Mouse (Mus musculus): Measurements from ENCODE around the gene Serinc5.
"Not testable (repeated sequence)": the region's sequence is repeated elsewhere in the genome, so short reads cannot be mapped to it uniquely, and the experiment has no call there.

Gene Serinc5

DNA sequence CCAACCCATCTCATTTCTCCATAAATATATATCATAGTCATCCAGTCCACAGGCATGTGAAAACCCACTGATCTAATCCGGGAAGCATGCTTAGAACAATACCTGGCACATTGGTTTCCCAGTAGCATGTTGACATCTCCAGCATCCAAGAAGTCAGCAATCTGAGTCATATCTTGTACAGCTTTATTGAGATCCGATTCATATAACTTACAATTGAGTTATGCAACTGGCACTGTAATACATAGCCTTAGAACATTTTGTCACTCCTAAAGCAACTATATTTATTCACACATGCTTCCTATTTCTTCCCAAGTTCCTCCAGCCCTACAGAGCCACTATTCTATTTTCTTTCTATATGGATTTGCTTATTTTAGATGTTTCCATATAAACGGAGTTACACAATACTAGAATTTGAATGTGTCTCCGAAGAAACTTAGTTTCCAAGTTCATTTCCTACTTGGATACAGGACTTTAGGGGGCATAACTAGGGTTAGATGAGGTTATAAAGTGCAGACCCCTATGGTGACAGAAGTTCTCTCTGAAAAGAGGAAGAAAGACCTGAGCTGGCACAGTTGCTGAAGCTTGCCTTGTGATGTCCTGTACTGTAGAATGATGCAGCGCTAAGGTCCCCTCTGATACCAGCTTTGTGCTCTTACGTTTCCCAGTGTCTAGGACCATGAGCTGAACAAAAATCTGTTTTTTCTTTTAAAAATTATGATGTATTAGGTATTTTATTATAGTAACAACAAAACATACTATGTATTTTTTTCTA, 57.5 kb downstream of the Serinc5 start:
- Histone ChIP-seq H3K27me3 (ENCODE audit: control insufficient read depth, insufficient read depth, low read length, poor library complexity, severe bottlenecking) (no peaks in the 10 kb centered on the region), H3K36me3 (ENCODE audit: control insufficient read depth, insufficient read depth, low read length, poor library complexity, severe bottlenecking) (no peaks in the 10 kb centered on the region)
- peak; percentile 20 for DNase-seq (ENCODE audit: low read depth, low spot score)

GRCm38 (mm10) chr13:92671727-92672126, 60.8 kb downstream of the Serinc5 start:
- Histone ChIP-seq H3K27me3 (ENCODE audit: control insufficient read depth, insufficient read depth, low read length, poor library complexity, severe bottlenecking) (no peaks in the 10 kb centered on the region), H3K36me3 (ENCODE audit: control insufficient read depth, insufficient read depth, low read length, poor library complexity, severe bottlenecking) (no peaks in the 10 kb centered on the region)
- no peak for DNase-seq (ENCODE audit: low read depth, low spot score)

- Histone ChIP-seq H3K27me3 (ENCODE audit: control insufficient read depth, insufficient read depth, low read length, poor library complexity, severe bottlenecking) (no peaks in the 10 kb centered on the region), H3K36me3 (ENCODE audit: control insufficient read depth, insufficient read depth, low read length, poor library complexity, severe bottlenecking) (no peaks in the 10 kb centered on the region)
- DNase-seq (ENCODE audit: low read depth, low spot score) = no peak
These were observed 63.8 kb downstream of the Serinc5 start for GRCm38 (mm10) chr13:92674676-92675075.

GRCm38 (mm10) chr13:92675308-92675707, 64.4 kb downstream of the Serinc5 start:
- Histone ChIP-seq H3K36me3 (ENCODE audit: control insufficient read depth, insufficient read depth, low read length, poor library complexity, severe bottlenecking) (no peaks in the 10 kb centered on the region), H3K27me3 (ENCODE audit: control insufficient read depth, insufficient read depth, low read length, poor library complexity, severe bottlenecking) (no peaks in the 10 kb centered on the region)
- no peak for DNase-seq (ENCODE audit: low read depth, low spot score)

DNA sequence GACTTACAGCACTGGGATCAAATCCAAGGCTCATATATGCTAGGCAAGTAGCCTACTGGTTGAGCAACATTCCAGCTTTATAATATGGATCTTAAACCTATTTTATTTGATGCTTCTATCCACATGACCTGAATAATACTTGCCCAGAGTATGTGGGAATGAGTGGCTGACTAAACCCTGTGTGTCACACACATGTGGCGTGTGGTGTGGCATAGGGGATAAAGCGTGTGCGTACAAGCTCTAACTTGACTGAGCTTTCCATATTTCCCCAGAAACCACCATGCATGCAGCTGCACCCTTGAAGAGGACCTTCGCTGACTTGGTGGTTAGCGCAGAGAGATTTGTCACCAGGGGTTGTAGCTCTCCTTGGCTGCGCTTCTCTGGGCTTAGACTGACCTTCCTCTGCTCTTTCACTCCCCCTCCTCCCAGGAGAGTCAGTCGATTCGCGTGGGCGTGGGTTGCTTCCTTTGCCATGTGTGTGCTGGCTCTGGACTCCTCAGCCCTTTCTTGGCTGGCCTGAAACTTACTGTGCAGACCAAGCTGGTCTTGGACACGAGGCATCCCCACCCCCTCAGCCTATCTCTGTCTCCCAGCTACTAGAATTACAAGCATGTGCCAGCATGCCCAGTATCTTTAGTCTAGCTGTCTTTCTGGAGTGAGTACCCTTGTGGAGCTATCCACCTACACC, 65.2 kb downstream of the Serinc5 start:
- DNase-seq (ENCODE audit: low read depth, low spot score) = no peak
- H3K36me3 ChIP-seq (ENCODE audit: control insufficient read depth, insufficient read depth, low read length, poor library complexity, severe bottlenecking) = no peaks in the 10 kb centered on the region
- no peaks in the 10 kb centered on the region for H3K27me3 ChIP-seq (ENCODE audit: control insufficient read depth, insufficient read depth, low read length, poor library complexity, severe bottlenecking)

DNA sequence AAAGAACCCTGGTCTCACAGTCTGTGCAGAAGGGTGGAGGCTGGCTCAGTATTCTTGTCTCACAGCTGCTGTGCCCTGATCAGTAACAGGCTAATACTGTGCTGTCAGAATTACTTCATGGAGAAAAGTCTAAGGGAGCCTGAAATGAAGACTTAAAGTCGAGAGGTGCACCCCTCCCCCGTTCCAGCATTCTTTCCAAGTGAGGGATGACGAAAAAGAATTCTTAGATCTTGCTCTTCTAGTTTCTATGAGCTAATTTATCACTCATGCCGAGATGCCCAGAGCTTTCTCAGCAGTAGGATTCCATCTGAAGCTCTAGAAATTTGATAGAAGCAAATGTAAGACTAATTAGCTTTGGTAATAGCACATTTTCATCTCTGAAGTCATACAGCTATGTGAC, 66.8 kb downstream of the Serinc5 start:
- Histone ChIP-seq H3K27me3 (ENCODE audit: control insufficient read depth, insufficient read depth, low read length, poor library complexity, severe bottlenecking) (no peaks in the 10 kb centered on the region), H3K36me3 (ENCODE audit: control insufficient read depth, insufficient read depth, low read length, poor library complexity, severe bottlenecking) (no peaks in the 10 kb centered on the region)
- no peak for DNase-seq (ENCODE audit: low read depth, low spot score)

DNA sequence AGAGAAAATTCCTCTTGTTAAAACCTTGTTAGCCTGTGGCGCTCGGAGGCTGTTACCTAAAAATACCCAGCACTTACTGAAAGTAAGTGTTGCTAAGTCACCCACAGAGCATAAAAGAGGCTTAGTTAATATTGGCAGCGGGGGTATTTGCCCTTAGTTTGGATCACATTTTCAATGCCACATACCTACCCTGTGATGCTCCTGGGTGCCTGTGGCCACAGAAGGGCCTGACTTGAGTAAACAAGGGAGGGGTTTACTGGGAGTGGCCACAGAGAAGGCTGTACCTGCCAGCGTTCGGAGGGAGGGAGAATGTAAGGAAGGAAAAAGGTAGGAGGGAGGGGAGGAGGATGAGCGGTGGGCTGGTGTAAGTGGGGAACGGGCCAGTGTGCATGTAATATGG, 68.8 kb downstream of the Serinc5 start:
- Histone ChIP-seq H3K27me3 (ENCODE audit: control insufficient read depth, insufficient read depth, low read length, poor library complexity, severe bottlenecking) (no peaks in the 10 kb centered on the region), H3K36me3 (ENCODE audit: control insufficient read depth, insufficient read depth, low read length, poor library complexity, severe bottlenecking) (no peaks in the 10 kb centered on the region)
- no peak for DNase-seq (ENCODE audit: low read depth, low spot score)

DNA sequence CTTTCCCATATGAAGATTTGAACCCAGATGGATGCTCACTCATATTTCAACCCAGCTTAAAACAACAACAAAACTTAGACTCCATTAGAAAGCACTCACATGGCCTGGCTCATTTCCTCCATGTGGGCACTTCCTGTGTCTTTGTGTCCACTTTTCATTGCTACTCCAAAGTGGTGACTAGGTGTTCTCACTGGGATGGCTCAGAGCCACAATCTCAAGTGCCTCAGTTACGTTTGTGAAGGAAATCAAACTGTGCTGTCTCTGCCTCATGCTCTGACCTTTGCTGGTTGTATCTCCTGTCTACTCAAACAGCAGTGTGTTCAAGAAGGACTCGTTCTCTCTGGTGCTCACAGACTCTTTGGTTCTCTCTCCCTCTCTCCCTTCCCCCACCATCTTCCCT, 70.7 kb downstream of the Serinc5 start:
- DNase-seq (ENCODE audit: low read depth, low spot score) = no peak
- Histone ChIP-seq H3K27me3 (ENCODE audit: control insufficient read depth, insufficient read depth, low read length, poor library complexity, severe bottlenecking) (no peaks in the 10 kb centered on the region), H3K36me3 (ENCODE audit: control insufficient read depth, insufficient read depth, low read length, poor library complexity, severe bottlenecking) (no peaks in the 10 kb centered on the region; the same call in 1 of the 2 replicates)

GRCm38 (mm10) chr13:92682833-92683232, 71.9 kb downstream of the Serinc5 start:
- no peaks in the 10 kb centered on the region; the same call in 1 of the 2 replicates for H3K36me3 ChIP-seq (ENCODE audit: control insufficient read depth, insufficient read depth, low read length, poor library complexity, severe bottlenecking)
- DNase-seq (ENCODE audit: low read depth, low spot score) = no peak
- H3K27me3 ChIP-seq (ENCODE audit: control insufficient read depth, insufficient read depth, low read length, poor library complexity, severe bottlenecking) = no peaks in the 10 kb centered on the region

DNA sequence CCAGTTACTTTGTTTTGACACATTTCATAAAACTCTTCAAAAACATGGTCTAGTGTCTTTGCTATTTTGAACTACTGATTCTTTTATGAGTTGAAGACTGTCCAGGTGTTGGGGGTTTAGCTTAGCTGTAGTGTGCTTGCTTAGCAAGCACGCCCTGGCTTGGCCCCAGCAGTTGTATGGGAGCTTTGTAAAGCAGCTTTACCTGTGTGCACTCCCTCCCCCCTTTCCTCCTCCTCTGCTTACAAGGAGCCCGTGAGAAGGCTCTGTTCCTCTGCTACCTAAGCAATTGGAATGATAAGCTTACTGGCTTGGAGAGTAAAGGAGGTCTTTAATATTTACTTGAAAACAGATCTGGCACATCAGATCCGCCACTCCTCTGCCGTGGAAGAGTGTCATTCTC, 72.6 kb downstream of the Serinc5 start:
- no peaks in the 10 kb centered on the region for H3K27me3 ChIP-seq (ENCODE audit: control insufficient read depth, insufficient read depth, low read length, poor library complexity, severe bottlenecking)
- DNase-seq (ENCODE audit: low read depth, low spot score) = no peak
- H3K36me3 ChIP-seq (ENCODE audit: control insufficient read depth, insufficient read depth, low read length, poor library complexity, severe bottlenecking) = no peaks in the 10 kb centered on the region; the same call in 1 of the 2 replicates

DNA sequence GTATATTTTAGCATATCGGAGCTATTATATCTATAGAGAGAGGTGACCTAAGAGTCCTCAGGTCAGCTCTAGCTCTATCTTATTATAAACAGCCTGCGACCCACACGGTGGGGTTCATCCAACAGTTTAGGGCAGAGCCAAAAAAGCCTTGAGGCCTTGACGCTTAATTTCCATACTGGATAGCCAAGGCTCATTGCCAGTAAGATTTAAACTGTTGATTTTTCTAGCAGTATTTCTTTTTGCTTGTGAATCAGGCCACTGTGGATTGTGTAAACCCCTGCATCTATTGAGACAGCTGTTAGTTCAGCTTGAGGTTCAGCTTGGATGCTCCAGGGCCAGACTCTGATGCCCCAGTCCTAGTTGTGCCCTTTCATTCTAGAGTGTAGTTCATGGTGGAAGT, 73.4 kb downstream of the Serinc5 start:
- no peaks in the 10 kb centered on the region for H3K27me3 ChIP-seq (ENCODE audit: control insufficient read depth, insufficient read depth, low read length, poor library complexity, severe bottlenecking)
- DNase-seq (ENCODE audit: low read depth, low spot score) = no peak
- H3K36me3 ChIP-seq (ENCODE audit: control insufficient read depth, insufficient read depth, low read length, poor library complexity, severe bottlenecking) = no peaks in the 10 kb centered on the region; the same call in 1 of the 2 replicates

GRCm38 (mm10) chr13:92685273-92685672, 74.4 kb downstream of the Serinc5 start:
- H3K27me3 ChIP-seq (ENCODE audit: control insufficient read depth, insufficient read depth, low read length, poor library complexity, severe bottlenecking) = no peaks in the 10 kb centered on the region
- no peaks in the 10 kb centered on the region; the same call in 1 of the 2 replicates for H3K36me3 ChIP-seq (ENCODE audit: control insufficient read depth, insufficient read depth, low read length, poor library complexity, severe bottlenecking)
- no peak for DNase-seq (ENCODE audit: low read depth, low spot score)

DNA sequence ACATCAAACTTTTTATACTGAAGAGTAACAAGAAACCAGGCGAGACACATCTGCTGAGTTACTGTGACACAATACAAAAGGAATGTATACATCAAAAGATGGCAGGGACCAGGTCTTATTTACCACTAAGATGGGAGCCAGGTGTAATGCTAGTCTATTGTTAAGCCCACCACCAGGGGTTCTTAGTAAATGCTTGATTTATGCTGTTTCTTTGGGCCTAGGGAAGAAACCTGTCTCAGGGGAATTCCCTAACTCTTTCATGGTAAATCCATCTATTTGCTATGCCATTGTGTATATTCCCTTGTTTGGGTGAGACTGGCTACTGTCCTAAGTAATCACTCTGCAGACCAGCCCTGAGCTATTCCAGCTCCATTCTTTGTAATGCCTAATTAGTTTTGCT, 76.3 kb downstream of the Serinc5 start:
- H3K27me3 ChIP-seq (ENCODE audit: control insufficient read depth, insufficient read depth, low read length, poor library complexity, severe bottlenecking); H3K36me3 ChIP-seq (ENCODE audit: control insufficient read depth, insufficient read depth, low read length, poor library complexity, severe bottlenecking); DNase-seq (ENCODE audit: low read depth, low spot score): not testable (repeated sequence)

- Histone ChIP-seq H3K36me3 (ENCODE audit: control insufficient read depth, insufficient read depth, low read length, poor library complexity, severe bottlenecking) (no peaks in the 10 kb centered on the region; the same call in none of the 2 replicates), H3K27me3 (ENCODE audit: control insufficient read depth, insufficient read depth, low read length, poor library complexity, severe bottlenecking) (no peaks in the 10 kb centered on the region)
- DNase-seq (ENCODE audit: low read depth, low spot score) = no peak
These were observed 78.2 kb downstream of the Serinc5 start for GRCm38 (mm10) chr13:92689061-92689460.

DNA sequence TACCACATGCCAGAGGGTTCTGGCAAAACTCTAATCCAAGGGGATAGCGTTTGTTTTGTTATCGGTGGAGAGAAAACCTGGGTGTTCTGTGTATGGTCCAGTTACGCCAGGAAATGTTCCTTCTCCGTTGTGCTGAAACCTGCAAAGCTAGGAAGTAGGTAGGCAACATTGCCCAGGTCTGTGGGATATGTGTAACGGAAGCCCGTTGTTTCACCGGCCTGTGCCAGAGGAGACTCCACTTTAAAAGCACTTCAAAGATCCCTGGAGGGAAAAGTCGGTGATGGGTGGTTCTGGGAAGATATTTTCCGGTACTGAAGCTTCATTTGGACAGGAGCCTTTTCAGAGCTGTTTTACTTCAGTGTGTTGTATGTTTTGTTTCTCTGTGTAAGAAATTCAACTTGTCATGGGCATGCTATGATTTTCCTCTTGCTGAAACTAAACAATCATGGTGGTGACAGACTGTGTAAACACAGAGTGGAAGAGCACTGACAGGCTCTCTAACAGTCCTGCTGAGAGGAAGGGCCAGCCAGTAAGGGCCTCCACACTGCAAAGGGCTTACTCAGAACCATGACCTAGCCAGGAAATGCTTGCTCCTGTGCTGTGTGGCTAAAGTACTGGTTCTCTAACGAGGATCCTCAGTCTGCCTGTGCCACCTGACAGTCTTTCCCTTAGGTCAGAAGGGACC, 83.1 kb downstream of the Serinc5 start:
- no peaks in the 10 kb centered on the region; the same call in none of the 2 replicates for H3K36me3 ChIP-seq (ENCODE audit: control insufficient read depth, insufficient read depth, low read length, poor library complexity, severe bottlenecking)
- DNase-seq (ENCODE audit: low read depth, low spot score) = no peak
- no peaks in the 10 kb centered on the region for H3K27me3 ChIP-seq (ENCODE audit: control insufficient read depth, insufficient read depth, low read length, poor library complexity, severe bottlenecking)

Data from splenic B cell, adult 2 months (primary cell).